Mouse (Mus musculus) embryonic facial prominence, embryonic 14.5 days (tissue): ENCODE data around the gene Slc9a5. TPM values are rescaled to one million over a fixed set of nuclear protein-coding genes. Genes with fewer than 3 reads are reported as not detected.

Experiments
- ATAC-seq: fragments of 200-750 bp; cut with Nextera tagmentation; 2 replicates; pipeline ENCODE4 v1.8.0; 2017; ENCODE audit warnings: low read depth, moderate number of reproducible peaks, moderate TSS enrichment
- DNase-seq: peaks from one replicate; pipeline ENCODE4 v3.0.0-alpha.2; 2015; ENCODE audit warnings: low spot score
- H3K27ac ChIP-seq: fragments of 300-500 bp; sonication (generic); replicated peaks from 2 replicates; pipeline ENCODE4 v1.5.1; 2014; ENCODE audit warnings: low read depth, mild to moderate bottlenecking, low read length, moderate library complexity
- H3K27me3 ChIP-seq: fragments of 300-500 bp; sonication (generic); replicated peaks from 2 replicates; pipeline ENCODE4 v1.6.1; 2014; ENCODE audit warnings: low read length; ENCODE audit not compliant: control insufficient read depth, insufficient read depth
- H3K36me3 ChIP-seq: fragments of 300-500 bp; sonication (generic); 2 replicates; pipeline ENCODE4 v1.6.1; 2014; ENCODE audit warnings: low read length, mixed read lengths; ENCODE audit not compliant: control insufficient read depth, insufficient read depth
- H3K4me1 ChIP-seq: fragments of 300-500 bp; sonication (generic); 2 replicates; pipeline ENCODE4 v1.6.1; 2014; ENCODE audit warnings: antibody characterized with exemption, low read length; ENCODE audit not compliant: control insufficient read depth, insufficient read depth
- H3K4me2 ChIP-seq: fragments of 300-500 bp; sonication (generic); 2 replicates; pipeline ENCODE4 v1.6.1; 2014; ENCODE audit warnings: low read depth, mild to moderate bottlenecking, low read length, moderate library complexity, mixed read lengths
- H3K4me3 ChIP-seq: fragments of 300-500 bp; sonication (generic); 2 replicates; pipeline ENCODE4 v1.5.1; 2014; ENCODE audit warnings: low read depth, mild to moderate bottlenecking, low read length
- H3K9ac ChIP-seq: fragments of 300-500 bp; sonication (generic); 2 replicates; pipeline ENCODE4 v1.6.1; 2014; ENCODE audit warnings: low read depth, mild to moderate bottlenecking, low read length, moderate library complexity, mixed read lengths
- H3K9me3 ChIP-seq: fragments of 300-500 bp; sonication (generic); 2 replicates; pipeline ENCODE4 v1.6.1; 2016; ENCODE audit warnings: low read length; ENCODE audit not compliant: control insufficient read depth
- whole genome bisulfite sequencing: fragments of 180-500 bp; shearing (Covaris S2); extraction: QIAGEN DNeasy Blood & Tissue Kit; methylation state at CpG from one replicate; pipeline ENCODE4 v1.1.7; 2014; 5-methylcytosine and 5-hydroxymethylcytosine counted together
- polyA plus RNA-seq: library from polyadenylated mRNA; unstranded; fragments of >200 nt; fragmentation: Nextera tagmentation; extraction: Ambion mirVana; gene quantifications from 2 replicates; pipeline ENCODE4 v1.2.1, GENCODE M21; 2014

Slc9a5 gene
- polyA plus RNA-seq, 1 experiment from 2014 or later = 3.0 TPM

DNA sequence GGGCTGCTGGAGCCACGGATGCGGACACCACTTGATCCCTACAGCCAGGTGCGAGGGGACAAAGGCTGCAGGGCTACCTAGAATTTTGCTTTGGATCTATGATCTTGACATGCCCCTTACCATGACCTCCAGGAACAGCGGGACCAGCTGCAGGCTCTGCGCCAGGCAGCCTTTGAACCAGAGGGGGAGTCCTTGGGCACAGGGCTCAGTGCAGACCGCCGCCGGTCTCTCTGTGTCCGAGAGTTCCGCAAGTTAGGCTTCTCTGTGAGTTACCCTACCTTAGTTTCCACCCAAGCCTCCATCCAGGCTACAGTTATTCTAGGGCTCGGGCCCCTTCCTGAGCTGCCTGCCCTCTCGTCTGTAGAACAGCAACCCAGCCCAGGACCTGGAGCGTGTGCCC is 41.0 kb upstream of the Slc9a5 start:
- Histone ChIP-seq H3K36me3 (peaks cover 70% of the 10 kb centered on the region), H3K27ac (no peak overlapping the region), H3K27me3 (no peaks in the 10 kb centered on the region), H3K9ac (no peak overlapping the region), H3K4me2 (no peak overlapping the region), H3K4me1 (peaks cover 11% of the 10 kb centered on the region), H3K4me3 (no peak overlapping the region), H3K9me3 (no peaks in the 10 kb centered on the region)
- DNase-seq (no peak), ATAC-seq (no peak)
- 90% methylated on average over 13 of the region's 13 CpGs for whole genome bisulfite sequencing

DNA sequence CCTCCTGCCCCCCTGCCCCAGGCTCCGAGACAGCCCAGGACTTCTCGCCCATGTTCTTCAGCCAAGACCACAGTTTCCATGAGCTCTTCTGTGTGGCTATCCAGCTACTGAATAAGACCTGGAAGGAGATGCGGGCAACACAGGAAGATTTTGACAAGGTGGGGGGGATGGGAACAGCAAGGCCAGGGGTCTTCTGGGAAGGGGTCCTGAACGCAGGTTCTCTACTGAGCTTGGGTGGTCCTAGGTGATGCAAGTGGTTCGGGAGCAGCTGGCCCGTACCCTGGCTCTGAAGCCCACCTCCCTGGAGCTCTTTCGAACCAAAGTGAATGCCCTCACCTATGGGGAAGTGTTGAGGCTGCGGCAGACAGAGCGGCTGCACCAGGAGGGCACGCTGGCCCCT is 40.2 kb upstream of the Slc9a5 start:
- H3K9ac ChIP-seq = no peak overlapping the region
- no peak for DNase-seq
- no peaks in the 10 kb centered on the region for H3K27me3 ChIP-seq
- H3K4me1 ChIP-seq = peaks cover 11% of the 10 kb centered on the region
- H3K4me3 ChIP-seq = no peak overlapping the region
- WGBS = 91% methylated on average over 10 of the region's 10 CpGs
- H3K36me3 ChIP-seq = peaks cover 71% of the 10 kb centered on the region
- H3K4me2 ChIP-seq = no peak overlapping the region
- no peaks in the 10 kb centered on the region for H3K9me3 ChIP-seq
- ATAC-seq = no peak
- H3K27ac ChIP-seq = no peak overlapping the region

DNA sequence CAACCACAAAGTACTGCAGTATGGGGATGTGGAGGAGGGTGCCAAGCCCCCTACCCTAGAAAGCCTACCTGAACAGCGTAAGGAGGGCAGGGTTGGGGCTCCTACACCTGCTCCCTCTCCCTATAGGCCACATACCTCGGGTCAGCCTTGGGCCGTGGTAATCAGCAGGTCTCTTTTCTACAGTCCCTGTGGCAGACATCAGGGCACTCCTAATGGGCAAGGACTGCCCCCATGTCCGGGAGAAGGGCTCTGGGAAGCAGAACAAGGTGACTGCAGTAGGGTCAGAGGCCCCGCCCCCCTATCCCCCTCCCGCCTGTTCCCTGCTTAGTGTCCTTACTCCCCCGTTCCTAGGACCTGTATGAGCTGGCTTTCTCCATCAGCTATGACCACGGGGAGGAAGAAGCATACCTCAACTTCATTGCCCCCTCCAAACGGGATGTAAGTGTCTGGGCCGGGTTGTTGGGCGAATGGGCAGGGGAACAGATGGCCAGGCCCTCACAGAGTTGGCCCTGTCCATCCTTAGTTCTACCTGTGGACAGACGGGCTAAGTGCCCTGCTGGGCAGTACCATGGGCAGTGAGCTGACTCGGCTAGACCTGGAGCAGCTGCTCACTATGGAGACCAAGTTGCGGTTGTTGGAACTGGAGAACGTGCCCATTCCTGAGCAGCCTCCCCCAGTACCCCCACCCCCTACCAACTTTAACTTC is 39.3 kb upstream of the Slc9a5 start:
- Histone ChIP-seq H3K36me3 (peaks cover 70% of the 10 kb centered on the region), H3K9me3 (no peaks in the 10 kb centered on the region), H3K27me3 (no peaks in the 10 kb centered on the region), H3K27ac (no peak overlapping the region), H3K9ac (no peak overlapping the region), H3K4me2 (no peak overlapping the region), H3K4me1 (peaks cover 11% of the 10 kb centered on the region), H3K4me3 (no peak overlapping the region)
- WGBS = 78% methylated on average over 15 of the region's 15 CpGs
- ATAC-seq (no peak), DNase-seq (no peak)

DNA sequence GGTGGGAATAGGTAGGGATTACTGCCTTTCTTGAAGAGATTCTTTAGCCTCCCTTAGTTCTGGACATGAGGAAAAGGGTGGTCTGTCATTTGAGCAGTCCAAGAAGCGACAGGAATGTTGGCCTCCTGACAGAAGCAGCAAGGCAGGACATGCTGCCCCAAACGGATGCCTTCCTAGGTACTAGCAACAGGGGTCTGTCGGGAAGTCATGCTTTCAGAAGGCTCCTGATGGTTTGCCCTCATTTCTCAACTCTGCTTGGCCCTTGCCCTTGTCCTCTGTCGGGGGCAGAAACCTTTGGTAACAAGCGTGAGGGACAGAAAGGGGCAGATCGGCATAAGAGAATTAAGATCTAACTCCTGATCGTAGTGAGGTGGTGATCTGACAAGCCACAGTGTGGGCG is 38.5 kb upstream of the Slc9a5 start:
- no peak for ATAC-seq
- WGBS = 81% methylated on average over 8 of the region's 8 CpGs
- H3K9me3 ChIP-seq = no peaks in the 10 kb centered on the region
- H3K36me3 ChIP-seq = peaks cover 74% of the 10 kb centered on the region
- no peak overlapping the region for H3K4me2 ChIP-seq
- no peak overlapping the region for H3K9ac ChIP-seq
- no peak overlapping the region for H3K27ac ChIP-seq
- no peak overlapping the region for H3K4me3 ChIP-seq
- peaks cover 7% of the 10 kb centered on the region for H3K4me1 ChIP-seq
- no peak for DNase-seq
- no peaks in the 10 kb centered on the region for H3K27me3 ChIP-seq

DNA sequence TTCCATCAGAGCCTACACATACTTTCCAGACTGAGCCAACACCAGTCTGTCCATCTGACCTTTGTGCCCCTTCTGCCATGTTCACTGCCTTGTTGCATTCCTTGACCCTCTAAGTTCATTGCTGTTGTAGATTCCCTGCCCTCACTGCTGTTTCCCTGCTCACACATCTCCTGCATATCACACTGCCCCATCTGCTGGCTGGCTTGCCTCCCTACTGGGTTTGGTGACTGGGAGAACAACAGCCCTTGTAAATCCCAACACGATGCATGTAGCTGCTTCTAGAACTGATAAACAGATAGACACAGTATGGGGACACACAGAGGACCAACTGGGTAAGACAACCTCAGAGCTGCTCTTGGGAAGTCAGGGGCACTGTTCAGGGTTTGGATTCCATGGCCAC is 36.9 kb upstream of the Slc9a5 start:
- Histone ChIP-seq H3K27me3 (no peaks in the 10 kb centered on the region), H3K9me3 (no peaks in the 10 kb centered on the region), H3K4me2 (no peak overlapping the region), H3K4me1 (no peaks in the 10 kb centered on the region), H3K9ac (no peak overlapping the region), H3K4me3 (no peak overlapping the region), H3K36me3 (peaks cover 87% of the 10 kb centered on the region), H3K27ac (no peak overlapping the region)
- WGBS = 82% methylated on average over 1 of the region's 1 CpGs
- ATAC-seq (no peak), DNase-seq (no peak)

DNA sequence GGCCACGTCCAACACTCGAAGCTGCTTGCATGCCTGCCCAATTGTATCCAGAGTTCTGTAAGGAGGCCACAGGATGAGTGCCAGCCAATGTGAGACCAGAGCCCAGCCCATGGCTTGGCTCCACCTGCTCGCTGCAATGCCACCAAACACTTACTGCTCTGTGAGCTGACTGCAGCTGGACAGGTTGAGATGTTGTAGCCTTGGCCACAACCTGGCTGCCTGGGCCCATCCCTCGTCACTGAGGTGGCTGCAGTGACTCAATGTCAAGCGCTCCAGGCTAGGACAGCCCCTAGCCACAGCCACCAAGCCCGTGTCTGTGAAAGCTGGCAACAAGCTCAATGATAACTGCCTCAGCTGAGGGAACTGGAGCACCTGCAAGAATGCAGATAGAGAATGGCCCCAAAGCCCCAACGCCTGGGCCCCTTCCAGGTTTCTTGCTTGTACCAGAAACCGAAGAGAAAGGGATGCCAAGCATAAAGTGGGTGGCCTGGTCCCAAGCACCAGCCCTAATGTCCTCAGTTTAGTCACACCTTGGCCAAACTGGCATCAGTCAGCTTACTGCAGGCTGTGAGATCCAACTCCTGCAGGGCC is 35.7 kb upstream of the Slc9a5 start:
- H3K36me3 ChIP-seq = peaks cover 79% of the 10 kb centered on the region
- DNase-seq = no peak
- WGBS = 84% methylated on average over 8 of the region's 8 CpGs

DNA sequence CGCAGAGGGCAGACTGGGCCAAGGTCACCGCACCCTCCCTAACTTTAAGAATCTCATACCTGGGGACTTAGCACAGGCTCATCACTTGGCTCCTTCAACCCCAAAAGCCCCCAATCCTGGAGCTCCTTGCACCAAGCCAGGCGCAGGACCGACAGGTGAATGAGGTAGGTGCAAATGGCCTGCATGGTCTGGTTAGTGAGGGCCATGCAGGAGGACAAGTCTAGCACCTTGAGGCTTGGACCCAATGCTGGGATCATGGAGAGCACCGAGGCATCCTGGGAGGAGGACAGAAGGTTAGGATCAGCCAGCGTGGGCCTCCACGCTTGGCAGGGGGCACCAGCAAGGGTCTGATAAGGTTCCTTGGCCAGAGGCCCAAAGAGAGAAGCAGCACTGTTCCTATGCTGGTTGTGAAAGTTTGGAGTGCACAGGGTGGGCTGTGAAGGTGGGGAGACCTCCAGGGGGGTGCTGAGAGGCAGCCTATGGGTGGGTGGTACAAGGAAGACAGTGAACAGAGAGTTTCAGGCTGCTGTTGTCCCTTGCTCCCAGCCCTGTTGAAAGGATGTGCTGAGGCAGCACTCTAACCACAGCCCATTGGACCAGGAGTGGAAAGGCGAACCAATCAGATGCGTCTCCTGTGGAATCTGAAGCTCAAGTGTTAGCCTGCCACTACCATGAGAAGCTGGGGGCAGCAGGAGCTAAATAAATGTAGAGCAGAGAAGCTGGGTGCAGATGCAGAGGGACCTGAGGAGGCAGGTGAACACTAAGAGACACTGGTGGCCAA is 34.8 kb upstream of the Slc9a5 start:
- H3K9ac ChIP-seq = no peak overlapping the region
- H3K4me3 ChIP-seq = no peak overlapping the region
- H3K27ac ChIP-seq = no peak overlapping the region
- no peaks in the 10 kb centered on the region for H3K4me1 ChIP-seq
- 87% methylated on average over 9 of the region's 9 CpGs for WGBS
- ATAC-seq (no peak), DNase-seq (no peak)
- no peak overlapping the region for H3K4me2 ChIP-seq
- H3K27me3 ChIP-seq = no peaks in the 10 kb centered on the region
- no peaks in the 10 kb centered on the region for H3K9me3 ChIP-seq
- peaks cover 76% of the 10 kb centered on the region for H3K36me3 ChIP-seq

More for the DNA sequence above, 35.7 kb upstream of the Slc9a5 start:
- Histone ChIP-seq H3K4me1 (no peaks in the 10 kb centered on the region), H3K27me3 (no peaks in the 10 kb centered on the region), H3K9me3 (no peaks in the 10 kb centered on the region), H3K4me3 (no peak overlapping the region), H3K4me2 (no peak overlapping the region), H3K9ac (no peak overlapping the region), H3K27ac (no peak overlapping the region)
- no peak for ATAC-seq

DNA sequence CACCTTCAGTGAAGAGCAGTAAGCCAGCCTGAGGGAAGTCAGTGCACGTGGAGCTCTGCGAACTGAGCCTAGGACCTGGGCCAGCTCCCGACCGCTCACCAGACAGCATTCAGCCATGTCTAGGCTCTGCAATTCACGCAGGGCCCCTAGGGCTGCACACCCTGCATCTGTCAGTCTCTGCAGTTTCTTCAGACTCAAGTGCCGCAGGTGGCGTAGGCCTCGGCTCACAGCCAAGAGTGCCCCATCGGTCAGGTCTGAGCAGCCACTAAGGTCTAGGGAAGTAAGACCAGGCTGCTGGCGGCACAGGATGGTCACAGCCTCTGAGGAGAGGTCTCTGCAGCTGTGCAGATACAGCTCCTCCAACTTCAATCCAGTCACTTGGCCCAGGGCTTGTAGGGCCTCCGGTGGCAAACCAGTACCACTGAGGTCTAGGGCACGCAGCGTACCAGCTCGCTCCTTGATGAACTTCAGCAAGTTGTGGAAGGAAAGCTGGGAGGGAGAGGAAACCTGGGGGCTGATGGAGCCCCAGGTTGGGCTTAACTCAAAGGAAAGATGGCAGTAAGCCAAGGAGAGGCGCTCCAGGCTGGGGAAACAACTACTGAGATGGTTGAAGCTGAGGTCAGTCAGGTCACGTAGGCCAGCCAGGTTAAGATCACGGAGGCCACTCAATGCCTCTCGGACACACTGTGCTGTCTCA is 33.4 kb upstream of the Slc9a5 start:
- DNase-seq (no peak), ATAC-seq (no peak)
- H3K36me3 ChIP-seq = peaks cover 65% of the 10 kb centered on the region
- no peaks in the 10 kb centered on the region for H3K9me3 ChIP-seq
- H3K9ac ChIP-seq = no peak overlapping the region; the same call in 1 of the 2 replicates
- H3K4me2 ChIP-seq = no peak overlapping the region
- H3K27ac ChIP-seq = no peak overlapping the region
- no peaks in the 10 kb centered on the region for H3K27me3 ChIP-seq
- no peak overlapping the region for H3K4me3 ChIP-seq
- 82% methylated on average over 18 of the region's 18 CpGs for WGBS
- H3K4me1 ChIP-seq = no peaks in the 10 kb centered on the region
